Mouse (Mus musculus) G1E-ER4 (cell line): ENCODE measurements around the gene Cd59b. TPM values are rescaled to one million over a fixed set of nuclear protein-coding genes. Genes with fewer than 3 reads are reported as not detected.
"Not testable (repeated sequence)": the region's sequence is repeated elsewhere in the genome, so short reads cannot be mapped to it uniquely, and the experiment has no call there.

Experiments
- GATA1 ChIP-seq: IDR thresholded peaks from one replicate; pipeline ENCODE4 v1.8.0; 2012; ENCODE audit warnings: low read length, inconsistent platforms
- polyA plus RNA-seq: library from polyadenylated mRNA; stranded (reverse); fragments of >175 nt; gene quantifications from 2 replicates; pipeline ENCODE4 v1.2.3, GENCODE M21; 2012

Gene Cd59b
- polyA plus RNA-seq, 1 experiment, result not detected

GRCm38 (mm10) chr2:104058381-104058780 lies 11.3 kb upstream of the Cd59b start:
- no peak for TF ChIP-seq GATA1

DNA sequence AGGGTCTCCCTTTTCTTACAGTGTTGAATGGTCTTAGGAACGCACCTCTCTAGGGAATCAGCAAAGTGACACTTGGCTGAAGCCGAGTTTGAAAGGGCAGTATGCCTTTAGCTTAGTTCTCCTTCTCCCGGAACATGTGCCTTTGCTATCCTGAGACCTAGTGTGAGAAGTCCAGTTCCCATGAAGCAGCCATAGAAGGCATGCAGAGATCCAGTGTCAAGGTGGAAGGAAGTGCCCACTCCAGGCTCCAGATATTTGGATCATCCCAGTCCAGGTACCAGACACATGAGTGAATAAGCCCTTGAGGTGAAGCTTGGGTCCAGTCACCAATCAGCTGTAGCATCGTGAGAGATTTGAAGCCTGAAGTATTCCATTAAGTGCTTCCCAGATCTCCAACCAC lies 10.7 kb upstream of the Cd59b start:
- no peak for TF ChIP-seq GATA1

- TF ChIP-seq GATA1, result no peak
Measured at GRCm38 (mm10) chr2:104059786-104060185, 9.9 kb upstream of the Cd59b start.

GRCm38 (mm10) chr2:104060996-104061395 lies 8.7 kb upstream of the Cd59b start:
- TF ChIP-seq GATA1, result no peak

- no peak for TF ChIP-seq GATA1
Measured at GRCm38 (mm10) chr2:104062665-104063064, 7.0 kb upstream of the Cd59b start.

- TF ChIP-seq GATA1, result no peak
Measured at GRCm38 (mm10) chr2:104064152-104064551, 5.5 kb upstream of the Cd59b start.

DNA sequence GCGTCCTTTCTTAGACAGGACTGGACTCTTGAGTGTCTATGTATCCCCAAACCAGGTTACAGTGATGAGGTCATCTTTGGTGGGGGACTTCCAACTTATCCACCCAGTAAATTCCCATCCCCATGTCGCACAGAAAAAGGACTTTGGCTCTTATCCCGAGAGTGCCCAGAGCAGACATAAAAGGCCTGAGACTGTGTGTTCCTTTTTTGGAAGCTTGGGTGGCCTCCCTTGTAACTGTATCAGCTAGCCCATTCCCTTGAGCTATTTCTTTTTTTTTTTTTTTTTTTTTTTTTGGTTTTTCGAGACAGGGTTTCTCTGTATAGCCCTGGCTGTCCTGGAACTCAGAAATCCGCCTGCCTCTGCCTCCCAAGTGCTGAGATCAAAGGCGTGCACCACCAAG lies 4.1 kb upstream of the Cd59b start, which contains the start of gene Gm10912:
Gm10912 (plus strand) TSS at position 301 of the 400 bp plus-strand sequence.
- TF ChIP-seq GATA1, result not testable (repeated sequence)

- TF ChIP-seq GATA1, result not testable (repeated sequence)
Measured at GRCm38 (mm10) chr2:104068450-104068849, 1.2 kb upstream of the Cd59b start, which contains the start of gene Gm10799. Gm10799 (minus strand) TSS chr2:104068550.

DNA sequence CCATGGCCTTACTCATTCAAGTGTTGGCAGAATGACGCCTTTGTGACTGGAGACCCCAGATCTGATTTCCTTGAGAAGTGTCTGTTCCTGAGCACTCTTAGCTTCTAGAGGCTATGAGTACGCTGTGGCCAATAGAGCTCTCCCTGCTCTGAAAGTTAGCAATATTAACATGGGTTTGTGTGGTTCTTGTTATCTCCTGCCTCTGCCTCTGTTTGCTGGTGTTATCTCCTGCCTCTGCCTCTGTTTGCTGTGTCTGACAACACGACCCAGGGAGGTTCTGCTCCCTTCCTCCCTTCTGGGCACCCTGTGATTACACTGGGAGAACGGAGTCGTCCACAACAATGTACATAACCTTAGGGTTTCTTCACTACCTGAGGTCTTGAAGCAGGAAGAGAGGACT lies 8.6 kb downstream of the Cd59b start:
- TF ChIP-seq GATA1, result peak; percentile 47

DNA sequence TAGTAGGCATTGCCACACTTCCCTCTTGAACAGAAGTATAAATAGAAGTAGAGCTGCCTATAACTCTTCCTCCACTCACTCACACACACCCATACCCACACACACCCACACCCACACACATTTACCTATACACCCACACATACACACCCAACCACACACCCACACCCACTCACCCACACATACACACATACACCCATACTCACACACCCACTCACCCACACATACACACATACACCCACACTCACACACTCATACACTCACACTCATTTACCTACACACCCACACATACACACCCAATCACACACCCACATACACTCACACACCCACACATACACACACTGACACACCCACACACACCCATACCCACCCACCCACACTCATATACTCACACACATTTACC lies 12.8 kb downstream of the Cd59b start:
- no peak for TF ChIP-seq GATA1

DNA sequence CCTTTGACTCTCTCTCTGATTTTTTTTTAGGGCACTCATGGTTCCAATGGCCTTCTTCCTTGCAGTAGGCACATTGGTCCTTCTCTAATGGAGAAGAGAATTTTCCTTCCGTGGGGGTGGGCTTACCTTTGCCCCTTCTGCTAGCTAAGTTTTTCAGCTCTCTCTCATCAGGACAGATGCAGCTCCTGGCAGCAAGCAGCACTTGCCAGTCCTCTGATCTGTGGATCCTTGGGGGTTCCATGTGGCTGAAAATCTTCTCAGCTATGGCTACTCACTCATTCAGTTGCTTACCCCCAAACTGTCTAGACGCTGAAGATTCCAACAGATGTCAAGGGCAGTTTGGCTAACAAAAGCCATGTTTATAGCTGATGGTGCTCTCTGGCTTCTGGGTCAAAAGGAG lies 23.7 kb downstream of the Cd59b start:
- TF ChIP-seq GATA1, result no peak

GRCm38 (mm10) chr2:104095741-104096213 lies 26.1 kb downstream of the Cd59b start, which contains the start of gene Cd59a:
Cd59a (plus strand) TSS chr2:104095801.
- no peak for TF ChIP-seq GATA1

GRCm38 (mm10) chr2:104096256-104096655 lies 26.6 kb downstream of the Cd59b start:
- no peak for TF ChIP-seq GATA1

- no peak for TF ChIP-seq GATA1
Measured at GRCm38 (mm10) chr2:104098529-104099230, 29.0 kb downstream of the Cd59b start.

DNA sequence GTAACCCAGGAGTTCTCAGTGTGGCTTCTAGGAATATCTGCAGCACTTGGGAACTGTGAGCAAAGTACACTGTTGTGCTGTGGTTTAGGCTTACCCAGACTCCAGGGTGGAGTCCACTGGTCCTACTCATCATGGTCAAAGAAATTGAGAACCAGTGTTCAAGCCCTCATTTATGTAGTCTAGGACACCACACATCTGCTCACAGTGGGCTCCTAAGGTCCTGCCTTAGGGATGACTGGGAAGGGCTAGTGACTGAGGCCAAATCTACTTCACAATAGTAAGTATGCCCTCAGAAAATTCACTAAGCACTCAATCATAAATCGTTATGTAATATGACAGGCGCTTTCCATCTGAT lies 29.6 kb downstream of the Cd59b start:
- TF ChIP-seq GATA1, result no peak

DNA sequence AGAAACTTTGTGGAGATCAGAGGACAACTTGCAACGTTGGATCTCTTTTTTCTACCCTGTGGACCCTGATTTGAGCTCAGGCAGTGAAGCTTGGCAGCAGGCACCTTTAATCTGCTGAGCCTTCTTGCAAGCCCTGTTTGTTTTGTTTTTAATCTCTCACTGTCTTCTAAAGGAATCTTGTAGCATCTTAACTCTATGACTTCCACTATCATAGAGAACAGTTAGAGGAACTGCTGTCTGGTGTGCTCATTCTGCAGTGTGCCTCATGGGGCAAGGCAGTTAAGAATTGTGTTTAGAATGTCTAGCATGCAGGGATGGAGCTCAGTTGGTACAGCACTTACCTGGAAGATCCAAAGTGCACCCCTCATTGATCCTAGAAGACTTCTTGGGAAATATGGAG lies 30.3 kb downstream of the Cd59b start:
- TF ChIP-seq GATA1, result no peak

GRCm38 (mm10) chr2:104104800-104105199 lies 35.2 kb downstream of the Cd59b start:
- no peak for TF ChIP-seq GATA1
